Mouse (Mus musculus): ENCODE measurements at regions not wholly inside any gene's neighbourhood (a gene's known extent, or its start where the extent isn't known, plus 50 kb on each side); places are given as distances from the start of the nearest gene placed in this dataset.

DNA sequence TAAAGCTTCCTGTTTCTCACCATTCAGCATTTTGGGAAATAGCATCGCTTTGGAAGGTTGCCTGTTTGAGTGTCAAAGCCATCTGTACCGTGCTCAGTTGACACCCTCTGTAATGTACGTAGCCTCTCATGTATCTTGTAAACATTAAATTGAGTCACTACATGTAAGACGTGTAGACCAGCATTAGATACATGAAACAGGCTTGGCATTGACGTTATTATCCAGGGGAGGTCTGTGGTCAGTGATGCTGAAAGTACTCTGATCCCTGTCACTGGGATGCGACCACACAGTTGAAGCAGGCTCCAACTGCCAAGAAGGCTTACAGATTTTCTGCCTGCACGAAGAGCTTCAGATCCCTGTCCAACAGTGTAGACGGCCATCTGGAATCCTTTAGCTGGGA lies 872.3 kb upstream of the Lrrc6 start:
- TF ChIP-seq CTCF (IDR thresholded peaks at IDR 0.05; ENCODE audit: insufficient read depth, low read length), result no peak
- no peak for TF ChIP-seq POLR2A (IDR thresholded peaks at IDR 0.05; ENCODE audit: borderline replicate concordance, extremely low read depth, low read depth, low read length)

All from lung, adult 2 months (tissue).